Mouse (Mus musculus): ENCODE measurements at regions not wholly inside any gene's neighbourhood (a gene's known extent, or its start where the extent isn't known, plus 50 kb on each side); places are given as distances from the start of the nearest gene placed in this dataset.
A peak's percentile ranks its signal among the peaks of the same experiment; 100 is the strongest.

DNA sequence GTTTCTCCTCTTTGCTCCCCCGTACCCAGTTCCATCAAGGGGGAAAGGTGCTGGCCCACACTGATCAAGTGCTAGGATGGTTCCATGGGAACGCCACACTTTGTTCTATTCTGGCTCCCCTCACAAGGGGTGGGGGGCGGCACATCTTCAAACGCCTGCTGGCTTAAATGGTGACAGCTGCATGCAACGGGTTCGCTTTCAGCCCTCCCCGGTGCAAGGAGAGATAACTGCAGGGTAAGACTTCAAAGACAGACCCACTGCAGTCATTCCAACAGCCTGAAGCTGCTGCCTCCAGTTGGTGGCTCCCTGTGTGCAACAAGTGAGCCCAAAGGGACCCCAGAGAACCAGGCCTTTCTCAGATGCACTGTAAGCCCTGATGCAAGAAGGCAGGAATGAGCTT, 173.9 kb upstream of the Lef1 start:
- no peak for DNase-seq (ENCODE audit: low spot score)

- no peak for DNase-seq (ENCODE audit: low spot score)
These were observed 174.3 kb upstream of the Lef1 start for GRCm38 (mm10) chr3:130935926-130936315.

DNA sequence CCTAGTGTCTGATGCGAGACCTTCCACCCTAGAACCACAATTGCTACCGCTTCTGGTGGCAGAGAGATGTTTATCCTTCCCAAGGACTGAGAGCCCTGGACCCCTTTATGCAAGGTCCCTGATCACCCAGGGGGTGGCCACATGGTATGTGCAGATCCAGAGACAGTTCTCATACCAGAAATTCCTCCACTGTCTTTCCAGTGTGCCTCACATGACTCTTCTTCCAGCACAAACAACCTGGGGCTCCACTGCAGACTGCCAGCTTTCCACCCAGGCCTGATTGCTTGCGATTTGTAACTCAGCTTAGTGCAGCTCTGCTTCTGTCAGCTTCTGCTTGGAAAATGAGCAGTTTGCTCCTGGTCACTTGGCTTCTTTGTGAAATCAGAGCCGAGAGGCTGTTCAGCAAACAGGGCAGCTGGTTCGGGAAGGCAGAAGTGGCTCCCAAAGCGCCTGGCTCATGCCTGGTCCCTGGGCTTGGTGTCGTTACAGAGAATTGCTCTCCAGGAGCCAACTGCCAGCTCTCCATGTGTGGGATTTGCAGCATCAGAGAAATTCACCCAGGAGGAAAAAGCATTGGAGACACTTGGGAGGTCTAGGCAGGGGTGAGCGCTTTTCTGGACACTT, 174.9 kb upstream of the Lef1 start:
- DNase-seq (ENCODE audit: low spot score) = no peak

DNA sequence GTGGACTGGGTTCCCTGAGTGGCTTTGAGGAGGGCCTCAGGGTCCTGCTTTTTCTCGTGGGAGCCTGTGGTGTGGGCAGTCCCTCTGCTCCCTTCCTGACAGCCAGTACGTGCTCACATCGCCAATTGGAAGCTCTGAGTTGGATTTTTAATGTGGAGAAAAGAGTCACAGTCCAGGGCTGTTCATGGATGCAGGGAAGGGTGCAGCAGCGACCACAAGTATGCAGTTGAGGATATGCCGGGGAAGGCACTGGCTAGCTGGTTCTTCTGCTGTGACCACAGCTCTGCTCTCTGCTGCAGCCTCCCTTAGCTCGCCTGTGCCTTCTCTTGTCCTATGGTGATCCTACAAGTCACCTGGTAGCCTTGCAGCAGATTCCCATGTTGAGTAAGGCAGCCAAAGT, 177.5 kb upstream of the Lef1 start:
- DNase-seq (ENCODE audit: low spot score) = no peak

GRCm38 (mm10) chr3:130932226-130932625, 178.0 kb upstream of the Lef1 start:
- no peak for DNase-seq (ENCODE audit: low spot score)

GRCm38 (mm10) chr3:130925000-130925399, 185.3 kb upstream of the Lef1 start:
- no peak for DNase-seq (ENCODE audit: low spot score)

GRCm38 (mm10) chr3:130923615-130923958, 186.7 kb upstream of the Lef1 start:
- DNase-seq (ENCODE audit: low spot score) = peak; percentile 44

DNA sequence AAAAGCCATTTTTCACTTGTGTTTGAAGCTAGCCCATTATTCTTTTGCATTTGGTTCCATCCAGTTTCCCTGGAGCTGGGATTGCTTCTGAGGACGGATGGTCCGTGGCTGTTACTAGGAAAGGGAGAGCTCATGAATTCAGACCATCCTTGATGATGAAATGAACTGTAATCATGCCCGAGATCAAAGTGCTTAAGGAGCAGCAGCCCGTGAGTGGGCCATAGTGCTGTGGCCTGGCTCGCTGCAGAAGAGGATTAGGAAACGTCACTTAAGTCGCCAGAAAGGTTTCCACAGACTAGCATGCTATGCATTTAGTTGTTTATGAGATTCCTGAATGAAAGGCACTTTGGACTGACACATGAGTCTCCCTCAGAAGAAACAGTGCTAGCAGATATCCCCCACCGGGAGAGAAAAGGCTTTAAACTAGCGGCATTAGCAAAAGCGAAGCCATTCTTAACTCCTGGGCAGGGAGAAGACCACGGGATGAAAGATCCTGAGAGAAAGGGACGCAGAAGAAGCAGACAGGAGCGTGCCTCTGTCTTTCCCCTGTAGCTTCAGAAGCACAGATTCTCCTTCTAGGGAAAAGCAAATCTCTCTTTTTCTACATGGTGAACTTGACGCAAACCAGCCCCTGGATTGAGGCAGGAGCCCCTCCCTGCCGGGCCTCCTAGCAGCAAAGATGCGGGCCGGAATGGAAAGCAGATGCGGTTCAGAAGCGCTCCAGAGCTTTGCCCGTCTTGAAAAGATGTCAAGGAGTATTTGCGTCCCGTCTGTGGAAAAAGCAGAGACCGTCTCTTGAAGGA, 187.3 kb upstream of the Lef1 start:
- DNase-seq (ENCODE audit: low spot score) = peak; percentile 53

GRCm38 (mm10) chr3:130921621-130922245, 188.5 kb upstream of the Lef1 start:
- DNase-seq (ENCODE audit: low spot score) = no peak

DNA sequence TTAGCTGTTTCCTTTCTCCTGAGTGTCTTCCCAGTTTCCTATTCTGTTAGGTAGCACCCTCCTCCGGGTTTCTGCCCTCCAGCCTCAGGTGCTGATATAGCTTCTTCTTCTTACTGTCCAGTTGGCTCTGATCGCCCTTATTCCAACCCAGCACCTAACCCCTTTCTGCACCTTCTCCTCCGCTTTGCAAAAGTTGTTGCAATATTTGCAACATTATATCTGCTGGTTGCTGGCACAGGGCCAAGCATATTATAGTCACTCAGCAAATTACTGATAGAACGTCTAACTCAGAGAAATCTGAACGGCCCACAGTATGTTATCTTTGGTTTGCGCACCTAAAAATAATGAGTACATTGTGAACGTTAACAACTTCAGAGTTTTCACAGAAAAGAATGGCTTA, 183.6 kb upstream of the Rpl34 start:
- DNase-seq (ENCODE audit: low spot score) = no peak

DNA sequence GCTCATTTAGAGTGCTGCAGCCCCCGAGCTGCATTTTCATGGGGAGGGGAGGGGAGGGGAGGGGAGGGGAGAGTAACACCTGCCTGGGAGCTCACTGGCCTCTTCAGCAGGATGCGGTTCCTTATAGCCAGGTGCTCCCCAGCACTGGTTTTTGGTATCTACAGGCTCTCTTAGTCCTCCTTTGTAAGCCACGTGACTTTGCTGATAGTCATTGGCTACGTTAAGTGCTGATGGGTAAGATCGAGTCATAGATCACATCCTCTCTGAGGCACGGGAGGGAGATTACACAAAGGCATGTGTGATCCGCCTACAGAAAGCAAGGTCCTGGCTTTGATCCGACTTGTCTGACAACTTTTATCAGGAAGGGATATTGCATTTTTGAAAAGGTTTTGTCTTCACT, 174.9 kb upstream of the Rpl34 start:
- no peak for DNase-seq (ENCODE audit: low spot score)

- no peak for DNase-seq (ENCODE audit: low spot score)
These were observed 173.1 kb upstream of the Rpl34 start for GRCm38 (mm10) chr3:130903329-130903728.

DNA sequence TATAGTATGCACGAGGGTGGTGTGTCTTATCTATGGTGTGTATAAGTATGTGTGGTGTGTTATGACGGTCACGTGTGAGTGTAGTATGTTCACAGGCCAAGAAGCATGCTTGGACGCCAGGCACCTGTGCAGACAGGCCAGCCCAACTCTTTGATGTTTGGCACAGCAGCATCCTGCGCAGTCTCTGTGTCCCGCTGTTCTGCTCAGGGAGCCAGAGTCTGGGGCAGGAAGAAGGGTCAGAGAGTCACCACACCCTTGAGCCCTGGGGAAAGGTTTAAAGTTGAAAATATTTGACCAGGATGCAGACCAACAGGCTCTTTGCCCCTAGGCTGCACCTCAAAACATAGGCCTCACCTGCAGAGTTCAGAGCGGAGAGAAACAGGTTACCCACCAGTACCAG, 172.2 kb upstream of the Rpl34 start:
- no peak for DNase-seq (ENCODE audit: low spot score)

DNA sequence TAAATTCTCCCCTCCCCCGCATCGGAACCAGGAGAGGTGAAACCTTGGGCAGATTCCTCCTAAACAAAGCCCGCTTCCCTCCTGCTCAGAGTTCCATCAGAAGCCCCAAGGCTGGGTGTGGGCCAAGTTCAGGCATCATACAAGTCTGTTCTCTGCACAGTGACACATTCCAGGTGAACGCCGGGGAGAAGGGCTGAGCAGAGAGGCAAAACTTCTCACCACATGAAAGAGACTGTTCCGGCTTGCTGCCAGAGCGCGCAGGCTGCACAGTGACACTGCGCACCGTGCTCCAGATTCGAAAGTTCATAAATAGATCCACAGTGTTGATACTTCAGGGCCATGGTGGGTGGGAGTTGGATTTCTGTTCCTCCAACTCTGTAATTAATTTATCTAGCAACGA, 171.1 kb upstream of the Rpl34 start:
- DNase-seq (ENCODE audit: low spot score) = no peak

GRCm38 (mm10) chr3:130900846-130901245, 170.6 kb upstream of the Rpl34 start:
- DNase-seq (ENCODE audit: low spot score) = no peak

DNA sequence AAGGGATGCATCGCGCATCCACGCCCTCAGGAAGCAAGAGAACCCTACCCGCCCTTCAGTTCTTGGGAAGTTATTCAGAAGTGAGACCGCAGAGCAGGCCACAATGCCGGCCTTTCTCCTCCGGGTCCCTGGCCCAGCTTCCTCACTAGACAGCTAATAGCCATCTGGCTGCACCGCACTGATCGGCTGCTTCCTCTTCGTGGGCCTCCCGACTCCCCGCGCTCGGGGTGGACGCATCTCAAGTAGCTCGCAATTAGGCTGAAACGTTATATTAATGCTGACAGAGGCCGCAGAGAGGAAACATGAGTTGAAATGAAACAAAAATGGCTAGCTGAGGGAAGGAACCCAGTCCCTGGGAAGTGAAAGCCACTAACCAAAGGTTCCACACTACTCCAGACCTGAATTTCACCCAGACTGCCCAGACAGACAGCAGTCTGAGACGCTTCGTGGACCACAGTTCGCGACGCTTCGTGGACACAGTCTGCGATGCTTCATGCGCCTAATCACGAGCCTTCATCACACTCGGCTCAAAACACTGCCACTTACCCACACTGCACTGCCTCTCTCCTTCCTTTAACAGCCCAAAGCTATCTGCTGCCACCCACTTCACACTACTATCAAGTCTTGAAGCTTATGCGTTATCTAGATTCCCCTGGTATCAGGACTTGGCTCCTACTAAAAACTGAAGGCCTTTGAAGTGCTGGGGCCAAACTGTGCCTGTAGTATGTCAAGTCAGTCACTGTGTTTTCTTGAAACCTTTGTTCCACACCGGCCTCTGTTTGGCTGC, 170.0 kb upstream of the Rpl34 start:
- DNase-seq (ENCODE audit: low spot score) = no peak

DNA sequence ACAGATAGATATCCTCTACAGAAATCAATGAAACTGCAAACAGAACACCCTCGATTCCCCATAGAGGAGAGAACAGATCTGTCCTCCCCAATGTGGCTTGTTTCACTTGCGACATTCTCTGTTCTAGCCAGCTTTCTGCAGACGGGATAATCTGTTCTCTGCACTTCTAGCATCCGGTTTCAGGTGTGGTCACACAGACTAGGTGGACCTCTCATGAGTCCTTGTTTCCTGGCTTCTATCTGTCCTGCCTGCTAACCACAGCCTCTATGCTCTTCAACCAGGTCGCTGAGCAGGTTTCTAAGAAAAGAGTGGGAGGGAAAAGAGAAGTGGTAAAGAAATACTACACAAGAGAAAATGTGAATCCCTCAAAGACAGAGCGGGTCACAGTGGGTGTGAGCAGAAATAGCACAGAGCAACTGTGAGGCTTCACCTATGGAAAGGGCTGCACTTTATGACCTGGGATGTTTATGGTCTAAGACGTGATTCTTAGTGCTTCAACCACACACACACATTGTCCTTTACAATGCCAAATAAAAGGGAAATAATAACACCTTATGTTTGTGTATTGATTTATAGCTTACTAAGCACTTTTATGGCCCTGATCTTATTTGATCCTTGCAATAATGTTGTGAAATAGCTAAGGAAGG, 164.1 kb upstream of the Rpl34 start:
- DNase-seq (ENCODE audit: low spot score) = no peak

DNA sequence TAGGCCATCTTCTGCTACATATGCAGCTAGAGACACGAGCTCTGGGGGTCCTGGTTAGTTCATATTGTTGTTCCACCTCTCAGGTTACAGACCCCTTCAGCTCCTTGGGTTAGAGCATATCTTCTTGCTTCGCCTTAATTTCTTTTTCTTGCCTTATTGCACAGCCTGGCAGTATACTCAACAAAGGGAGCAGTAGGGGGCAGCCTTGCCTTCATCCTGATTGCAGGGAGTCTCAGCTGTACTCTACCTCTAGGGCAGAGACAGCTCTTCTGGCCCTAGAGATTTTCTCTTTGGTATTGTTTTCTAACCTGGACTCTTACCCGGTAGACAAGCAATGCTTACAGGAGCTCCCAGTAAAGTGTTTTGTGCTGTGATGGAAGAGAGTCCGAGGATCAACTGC, 161.1 kb upstream of the Rpl34 start:
- no peak for DNase-seq (ENCODE audit: low spot score)

DNA sequence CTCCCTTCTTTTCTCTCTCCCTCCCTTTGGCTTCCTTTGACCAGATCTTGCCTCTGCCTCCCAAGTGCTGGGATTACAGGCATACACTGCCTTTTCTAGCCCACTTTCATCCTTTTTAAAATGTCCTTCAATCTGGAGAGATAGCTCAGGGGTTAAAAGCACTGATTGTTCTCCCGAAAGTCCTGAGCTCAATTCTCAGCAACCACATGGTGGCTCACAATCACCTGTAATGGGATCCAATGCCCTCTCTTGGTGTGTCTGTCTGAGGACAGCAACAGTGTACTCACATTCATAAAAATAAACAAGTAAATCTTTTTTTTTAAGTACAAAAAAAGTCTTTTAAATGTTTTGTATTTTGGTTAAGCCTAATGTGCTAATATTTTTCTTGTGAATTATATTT, 158.4 kb upstream of the Rpl34 start:
- no peak for DNase-seq (ENCODE audit: low spot score)

GRCm38 (mm10) chr3:130887540-130888312, 157.5 kb upstream of the Rpl34 start:
- DNase-seq (ENCODE audit: low spot score) = peak; percentile 22

DNA sequence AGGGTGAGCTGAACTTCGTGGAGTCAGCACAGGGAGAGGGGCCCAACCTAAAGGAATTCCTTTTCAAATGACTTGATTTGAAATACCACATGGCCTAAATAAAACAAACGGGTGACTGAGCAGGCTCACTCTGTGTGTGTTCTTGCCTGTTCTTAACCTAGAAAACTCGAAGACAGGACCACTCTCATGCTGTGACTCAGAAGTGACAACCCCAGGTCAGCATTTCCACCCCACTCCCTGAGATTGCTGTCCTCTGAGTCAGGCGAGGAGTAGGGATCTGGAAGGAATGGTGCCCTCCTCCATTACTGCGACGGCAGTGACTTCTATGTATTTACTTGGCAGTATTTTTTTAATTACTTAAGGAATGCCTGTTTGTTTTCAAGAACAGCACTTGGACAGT, 155.8 kb upstream of the Rpl34 start:
- DNase-seq (ENCODE audit: low spot score) = peak; percentile 9
